Mouse (Mus musculus) intestine, postnatal 0 days (tissue): ENCODE measurements at regions not wholly inside any gene's neighbourhood (a gene's known extent, or its start where the extent isn't known, plus 50 kb on each side); places are given as distances from the start of the nearest gene placed in this dataset.

Experiments
- ATAC-seq: fragments of 200-750 bp; cut with Nextera tagmentation; 2 replicates; pipeline ENCODE4 v1.8.0; 2017; ENCODE audit warnings: mild to moderate bottlenecking, moderate TSS enrichment, moderate library complexity
- H3K27ac ChIP-seq: fragments of 300-500 bp; sonication (generic); 2 replicates; pipeline ENCODE4 v1.5.1; 2014; ENCODE audit warnings: mild to moderate bottlenecking, low read depth, low read length, moderate library complexity
- H3K27me3 ChIP-seq: fragments of 300-500 bp; sonication (generic); replicated peaks from 2 replicates; pipeline ENCODE4 v1.6.1; 2014; ENCODE audit warnings: low read length, mixed read lengths; ENCODE audit not compliant: control insufficient read depth, insufficient read depth
- H3K36me3 ChIP-seq: fragments of 300-500 bp; sonication (generic); 2 replicates; pipeline ENCODE4 v1.6.1; 2014; ENCODE audit warnings: mild to moderate bottlenecking, moderate library complexity; ENCODE audit not compliant: control insufficient read depth, insufficient read depth
- H3K4me1 ChIP-seq: fragments of 300-500 bp; sonication (generic); replicated peaks from 2 replicates; pipeline ENCODE4 v1.6.1; 2014; ENCODE audit warnings: antibody characterized with exemption, low read length, mixed read lengths; ENCODE audit not compliant: control insufficient read depth, insufficient read depth
- H3K4me2 ChIP-seq: fragments of 300-500 bp; sonication (generic); replicated peaks from 2 replicates; pipeline ENCODE4 v1.6.1; 2014; ENCODE audit warnings: low read depth, mild to moderate bottlenecking, moderate library complexity
- H3K4me3 ChIP-seq: fragments of 300-500 bp; sonication (generic); 2 replicates; pipeline ENCODE4 v1.5.1; 2014; ENCODE audit warnings: low read depth, low read length
- H3K9ac ChIP-seq: fragments of 300-500 bp; sonication (generic); 2 replicates; pipeline ENCODE4 v1.6.1; 2014; ENCODE audit warnings: mild to moderate bottlenecking, low read depth, low read length
- H3K9me3 ChIP-seq: fragments of 300-500 bp; sonication (generic); 2 replicates; pipeline ENCODE4 v1.6.1; 2016; ENCODE audit warnings: mixed run types; ENCODE audit not compliant: control insufficient read depth
- CTCF ChIP-seq: sonication (generic); IDR thresholded peaks from 2 replicates; pipeline ENCODE4 v1.5.1; 2016; ENCODE audit warnings: low read depth, mild to moderate bottlenecking, control low read depth, antibody characterized with exemption, moderate library complexity
- WGBS: fragments of 180-500 bp; shearing (Covaris S2); extraction: QIAGEN DNeasy Blood & Tissue Kit; methylation state at CpG from one replicate; pipeline ENCODE4 v1.1.7; 2014; 5-methylcytosine and 5-hydroxymethylcytosine counted together

DNA sequence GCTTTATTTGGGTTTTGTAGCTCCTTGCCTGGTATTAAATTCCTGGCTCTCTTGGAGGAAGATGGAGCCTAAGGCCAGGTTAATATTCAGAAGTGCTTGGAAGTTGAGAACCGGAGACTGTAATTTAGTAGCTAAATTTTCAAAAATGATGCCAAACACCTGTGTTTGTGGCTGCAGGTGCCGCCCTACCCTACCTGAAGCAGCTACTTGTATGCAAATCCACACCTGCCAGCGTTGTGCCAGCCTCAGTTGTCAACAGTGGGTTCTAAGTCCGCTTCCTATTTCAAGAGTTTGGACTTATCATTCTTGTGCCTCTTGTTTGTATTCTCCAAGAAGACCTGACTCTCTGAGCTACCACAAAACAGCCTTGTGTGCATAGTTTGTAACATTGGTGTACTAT lies 92.7 kb upstream of the Pik3r1 start:
- 72% methylated on average over 4 of the region's 4 CpGs for WGBS
- no peaks in the 10 kb centered on the region for H3K4me1 ChIP-seq
- no peaks in the 10 kb centered on the region for H3K27me3 ChIP-seq
- H3K9ac ChIP-seq, result no peak overlapping the region
- H3K4me2 ChIP-seq, result no peak overlapping the region
- no peaks in the 10 kb centered on the region for H3K36me3 ChIP-seq
- no peak for ATAC-seq
- H3K9me3 ChIP-seq, result no peaks in the 10 kb centered on the region
- H3K27ac ChIP-seq, result no peak overlapping the region
- H3K4me3 ChIP-seq, result no peak overlapping the region
- no peak for TF ChIP-seq CTCF

DNA sequence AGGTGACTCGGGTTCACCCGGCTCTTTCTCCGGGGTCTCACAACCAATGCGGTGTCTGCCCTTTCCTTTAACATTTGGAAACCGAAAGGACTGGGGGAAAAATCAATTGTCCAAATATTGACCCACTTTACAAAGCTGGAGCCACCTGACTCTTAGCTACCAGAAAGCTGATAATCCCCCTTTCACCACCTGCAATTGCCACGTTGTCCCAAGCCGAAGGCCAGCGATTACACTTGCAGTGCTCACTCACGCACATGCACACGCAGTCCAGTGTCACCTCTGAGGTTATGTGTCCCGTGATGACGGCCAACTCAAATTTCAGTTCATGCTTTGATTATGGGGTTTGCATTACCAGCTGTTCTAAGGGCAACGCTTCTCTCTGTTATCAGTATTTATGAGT lies 94.0 kb upstream of the Pik3r1 start:
- TF ChIP-seq CTCF, result no peak
- H3K9ac ChIP-seq, result no peak overlapping the region
- no peak overlapping the region for H3K27ac ChIP-seq
- H3K4me3 ChIP-seq, result no peak overlapping the region
- 51% methylated on average over 13 of the region's 13 CpGs for WGBS
- H3K36me3 ChIP-seq, result no peaks in the 10 kb centered on the region
- H3K4me1 ChIP-seq, result no peaks in the 10 kb centered on the region
- no peaks in the 10 kb centered on the region for H3K9me3 ChIP-seq
- no peaks in the 10 kb centered on the region for H3K27me3 ChIP-seq
- peak; percentile 28; the same call in 1 of the 2 replicates for ATAC-seq
- H3K4me2 ChIP-seq, result no peak overlapping the region; the same call in 1 of the 2 replicates

DNA sequence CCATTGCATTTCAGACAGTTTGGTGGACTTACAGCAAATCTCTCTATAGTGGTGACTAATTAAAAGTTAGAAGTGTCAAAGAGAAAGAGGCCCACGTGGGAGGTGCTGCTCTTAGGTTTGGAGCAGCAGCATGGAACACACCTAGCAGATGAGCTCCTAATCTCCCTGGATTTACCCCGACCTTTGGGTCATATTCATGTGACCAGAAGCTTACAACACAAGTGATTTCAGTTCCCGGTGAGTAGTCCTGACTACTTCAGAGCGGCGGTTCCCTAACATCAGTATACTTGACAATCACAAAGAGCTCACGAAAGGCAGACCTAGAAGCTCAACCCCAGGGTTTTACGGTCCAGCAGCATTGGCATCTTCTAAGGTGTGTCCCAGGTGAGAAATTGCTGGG lies 95.0 kb upstream of the Pik3r1 start:
- Histone ChIP-seq H3K27ac (no peak overlapping the region), H3K27me3 (no peaks in the 10 kb centered on the region), H3K36me3 (no peaks in the 10 kb centered on the region), H3K4me3 (no peak overlapping the region), H3K9me3 (no peaks in the 10 kb centered on the region), H3K9ac (no peak overlapping the region), H3K4me1 (no peaks in the 10 kb centered on the region), H3K4me2 (no peak overlapping the region)
- ATAC-seq, result 0 out of 2 replicates have a peak, but pooled peaks have one; percentile 10
- TF ChIP-seq CTCF, result no peak
- 44% methylated on average over 7 of the region's 7 CpGs for WGBS

DNA sequence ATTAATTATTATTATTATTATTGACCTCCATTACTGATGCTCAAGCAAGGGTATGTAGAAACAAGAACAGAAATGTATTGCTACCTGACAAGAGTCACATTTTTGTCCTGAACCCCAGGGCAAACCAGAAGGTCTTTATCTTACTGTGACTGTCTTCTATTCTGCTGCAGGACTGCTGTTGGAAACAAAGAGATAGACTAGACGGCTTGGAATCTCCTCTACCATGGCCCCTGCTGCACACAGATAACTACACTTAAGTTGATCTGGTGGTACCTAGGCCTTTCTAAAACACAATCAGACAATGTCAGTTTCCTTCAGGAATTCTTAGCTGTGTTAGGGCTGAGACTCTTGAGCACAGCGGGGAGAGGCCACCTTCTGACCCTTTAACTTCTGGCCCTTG lies 95.6 kb upstream of the Pik3r1 start:
- Histone ChIP-seq H3K4me3 (no peak overlapping the region), H3K4me2 (no peak overlapping the region), H3K9ac (no peak overlapping the region), H3K4me1 (no peaks in the 10 kb centered on the region), H3K27me3 (no peaks in the 10 kb centered on the region), H3K9me3 (no peaks in the 10 kb centered on the region), H3K36me3 (no peaks in the 10 kb centered on the region), H3K27ac (no peak overlapping the region)
- 86% methylated on average over 2 of the region's 2 CpGs for WGBS
- no peak for ATAC-seq
- no peak for TF ChIP-seq CTCF

DNA sequence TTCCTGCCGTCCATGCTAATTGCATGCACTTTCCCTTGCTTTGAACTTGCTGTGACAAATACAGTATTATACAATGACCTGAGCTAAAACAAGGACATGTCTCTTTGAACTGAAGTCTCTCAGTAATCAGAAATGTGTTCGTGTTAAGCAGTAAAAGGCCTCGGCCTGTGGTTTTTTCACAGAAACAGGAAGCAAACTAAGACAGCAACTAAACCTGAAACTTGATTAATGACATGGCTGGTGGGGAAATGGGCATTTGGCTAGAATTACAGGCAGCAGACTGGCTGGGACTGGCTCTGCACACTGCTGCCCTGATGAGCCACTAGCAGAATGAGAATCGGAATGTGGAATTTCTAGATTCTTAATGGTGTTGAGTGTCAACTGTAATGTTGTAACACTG lies 98.8 kb upstream of the Pik3r1 start:
- WGBS, result 50% methylated on average over 4 of the region's 4 CpGs
- Histone ChIP-seq H3K4me2 (no peak overlapping the region), H3K36me3 (no peaks in the 10 kb centered on the region), H3K9ac (no peak overlapping the region), H3K9me3 (no peaks in the 10 kb centered on the region), H3K27ac (no peak overlapping the region), H3K27me3 (no peaks in the 10 kb centered on the region), H3K4me3 (no peak overlapping the region), H3K4me1 (no peaks in the 10 kb centered on the region)
- no peak for ATAC-seq
- no peak for TF ChIP-seq CTCF

DNA sequence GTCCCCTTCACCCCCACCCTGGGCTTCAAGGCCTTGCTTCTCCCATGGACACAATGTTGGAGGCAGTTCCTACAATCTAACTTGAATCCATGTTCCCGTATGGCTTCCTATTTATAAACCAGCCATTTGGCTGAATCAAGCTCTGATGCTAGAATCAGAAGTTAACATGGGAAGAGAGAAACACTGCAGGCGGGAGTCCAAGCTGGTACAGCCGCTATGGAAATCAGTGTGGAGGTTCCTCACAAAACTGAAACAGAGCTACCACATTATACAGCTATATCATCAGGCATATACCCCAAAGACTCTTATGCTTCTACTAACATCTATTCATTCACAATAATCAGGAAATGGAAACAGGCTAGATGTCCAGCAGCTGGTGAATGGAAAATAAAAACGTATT lies 106.7 kb upstream of the Pik3r1 start:
- Histone ChIP-seq H3K27me3 (no peaks in the 10 kb centered on the region), H3K4me2 (no peak overlapping the region), H3K4me1 (no peaks in the 10 kb centered on the region), H3K9ac (no peak overlapping the region), H3K27ac (no peak overlapping the region), H3K9me3 (no peaks in the 10 kb centered on the region), H3K36me3 (no peaks in the 10 kb centered on the region), H3K4me3 (no peak overlapping the region)
- no peak for TF ChIP-seq CTCF
- 92% methylated on average over 4 of the region's 4 CpGs for WGBS
- ATAC-seq, result no peak

DNA sequence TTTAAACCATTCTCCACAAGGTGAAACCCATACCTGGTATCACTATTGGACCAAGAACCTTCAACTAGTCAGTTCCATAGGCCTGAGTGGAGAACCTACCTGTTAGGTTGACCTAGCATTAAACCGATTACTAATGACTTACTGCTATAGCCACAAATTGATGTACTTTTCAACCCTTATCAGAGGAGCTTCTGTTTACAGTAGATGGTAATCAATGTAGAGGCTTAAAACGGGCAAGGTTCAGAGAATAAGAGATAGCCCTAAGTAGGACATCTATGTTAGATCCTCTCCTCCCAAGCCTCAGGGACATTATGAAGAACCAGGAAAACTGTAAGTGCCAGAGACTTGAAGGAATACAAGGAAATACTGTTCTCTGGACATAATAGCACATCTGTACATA lies 108.1 kb upstream of the Pik3r1 start:
- Histone ChIP-seq H3K27me3 (no peaks in the 10 kb centered on the region), H3K4me2 (no peak overlapping the region), H3K36me3 (no peaks in the 10 kb centered on the region), H3K4me1 (no peaks in the 10 kb centered on the region), H3K4me3 (no peak overlapping the region), H3K9me3 (no peaks in the 10 kb centered on the region), H3K27ac (no peak overlapping the region), H3K9ac (no peak overlapping the region)
- no peak for TF ChIP-seq CTCF
- WGBS, result 57% methylated on average over 2 of the region's 2 CpGs
- no peak for ATAC-seq
